Mouse (Mus musculus) kidney, postnatal 0 days (tissue): ENCODE measurements around the gene C1galt1. TPM values are rescaled to one million over a fixed set of nuclear protein-coding genes. Genes with fewer than 3 reads are reported as not detected.

Experiments used
- ATAC-seq: fragments of 200-750 bp; cut with Nextera tagmentation; replicated peaks from 2 replicates; pipeline ENCODE4 v1.8.0; 2017; ENCODE audit warnings: low read depth, moderate number of reproducible peaks, moderate TSS enrichment, moderate library complexity; ENCODE audit not compliant: low FRiP score
- DNase-seq: peaks from one replicate; pipeline ENCODE4 v3.0.0-alpha.2; 2016; ENCODE audit warnings: low spot score
- H3K27ac ChIP-seq: fragments of 300-500 bp; sonication (generic); 2 replicates; pipeline ENCODE4 v1.5.1; 2014; ENCODE audit warnings: mild to moderate bottlenecking
- H3K27me3 ChIP-seq: fragments of 300-500 bp; sonication (generic); 2 replicates; pipeline ENCODE4 v1.6.1; 2014; ENCODE audit warnings: low read length, mixed read lengths; ENCODE audit not compliant: insufficient read depth
- H3K36me3 ChIP-seq: fragments of 300-500 bp; sonication (generic); 2 replicates; pipeline ENCODE4 v1.6.1; 2014; ENCODE audit warnings: low read length, mixed read lengths; ENCODE audit not compliant: insufficient read depth
- H3K4me1 ChIP-seq: fragments of 300-500 bp; sonication (generic); replicated peaks from 2 replicates; pipeline ENCODE4 v1.6.1; 2014; ENCODE audit warnings: antibody characterized with exemption, low read length, mixed read lengths; ENCODE audit not compliant: insufficient read depth
- H3K4me2 ChIP-seq: fragments of 300-500 bp; sonication (generic); 2 replicates; pipeline ENCODE4 v1.6.1; 2014; ENCODE audit warnings: mild to moderate bottlenecking, low read length, moderate library complexity, mixed read lengths
- H3K4me3 ChIP-seq: fragments of 300-500 bp; sonication (generic); replicated peaks from 2 replicates; pipeline ENCODE4 v1.5.1; 2014; ENCODE audit warnings: low read depth, low read length
- H3K9ac ChIP-seq: fragments of 300-500 bp; sonication (generic); 2 replicates; pipeline ENCODE4 v1.6.1; 2014; ENCODE audit warnings: low read depth, low read length
- H3K9me3 ChIP-seq: fragments of 300-500 bp; sonication (generic); replicated peaks from 2 replicates; pipeline ENCODE4 v1.6.1; 2016; ENCODE audit warnings: low read length, inconsistent platforms, mixed read lengths
- CTCF ChIP-seq: IDR thresholded peaks from 2 replicates; pipeline ENCODE4 v1.5.1; 2016; ENCODE audit warnings: antibody characterized with exemption, low read depth, mild to moderate bottlenecking, moderate library complexity
- WGBS: fragments of 180-500 bp; shearing (Covaris S2); extraction: QIAGEN DNeasy Blood & Tissue Kit; methylation state at CpG from one replicate; pipeline ENCODE4 v1.1.7; 2014; 5-methylcytosine and 5-hydroxymethylcytosine counted together
- polyA plus RNA-seq: library from polyadenylated mRNA; unstranded; fragments of >200 nt; fragmentation: Nextera tagmentation; extraction: Ambion mirVana; gene quantifications from 2 replicates; pipeline ENCODE4 v1.2.1, GENCODE M21; 2015

C1galt1 gene
- polyA plus RNA-seq, 1 experiment from 2014 or later, result 5.3 TPM

GRCm38 (mm10) chr6:7857356-7858247 lies 13.0 kb downstream of the C1galt1 start:
- ATAC-seq, result no peak
- no peak for TF ChIP-seq CTCF
- Histone ChIP-seq H3K4me3 (no peak overlapping the region), H3K9ac (no peak overlapping the region), H3K27me3 (no peaks in the 10 kb centered on the region), H3K4me2 (no peak overlapping the region), H3K9me3 (no peaks in the 10 kb centered on the region), H3K27ac (no peak overlapping the region), H3K4me1 (0 out of 2 replicates have a peak, but pooled peaks cover 7% of the 10 kb centered on the region), H3K36me3 (no peaks in the 10 kb centered on the region)
- WGBS, result 64% methylated on average over 8 of the region's 8 CpGs
- DNase-seq, result no peak

- no peak for TF ChIP-seq CTCF
- no peak for DNase-seq
Measured at GRCm38 (mm10) chr6:7858586-7858985, 13.9 kb downstream of the C1galt1 start.

GRCm38 (mm10) chr6:7859161-7859560 lies 14.5 kb downstream of the C1galt1 start:
- no peaks in the 10 kb centered on the region for H3K9me3 ChIP-seq
- no peak for TF ChIP-seq CTCF
- 88% methylated on average over 3 of the region's 3 CpGs for WGBS
- DNase-seq (no peak), ATAC-seq (no peak)
- no peak overlapping the region for H3K27ac ChIP-seq
- H3K4me2 ChIP-seq, result no peak overlapping the region
- 0 out of 2 replicates have a peak, but pooled peaks cover 7% of the 10 kb centered on the region for H3K4me1 ChIP-seq
- 0 out of 2 replicates have a peak, but pooled peaks cover 2% of the 10 kb centered on the region for H3K36me3 ChIP-seq
- no peak overlapping the region for H3K4me3 ChIP-seq
- H3K27me3 ChIP-seq, result no peaks in the 10 kb centered on the region
- no peak overlapping the region for H3K9ac ChIP-seq

More at GRCm38 (mm10) chr6:7858586-7858985, 13.9 kb downstream of the C1galt1 start:
- H3K9ac ChIP-seq, result no peak overlapping the region
- 0 out of 2 replicates have a peak, but pooled peaks cover 7% of the 10 kb centered on the region for H3K4me1 ChIP-seq
- ATAC-seq, result no peak
- no peak overlapping the region for H3K27ac ChIP-seq
- no peaks in the 10 kb centered on the region for H3K9me3 ChIP-seq
- H3K4me2 ChIP-seq, result no peak overlapping the region
- H3K4me3 ChIP-seq, result no peak overlapping the region
- H3K36me3 ChIP-seq, result no peaks in the 10 kb centered on the region
- WGBS, result 74% methylated on average over 5 of the region's 5 CpGs
- H3K27me3 ChIP-seq, result no peaks in the 10 kb centered on the region

- Histone ChIP-seq H3K27me3 (no peaks in the 10 kb centered on the region), H3K4me1 (0 out of 2 replicates have a peak, but pooled peaks cover 6% of the 10 kb centered on the region), H3K9ac (no peak overlapping the region), H3K27ac (no peak overlapping the region), H3K4me2 (no peak overlapping the region), H3K36me3 (peaks cover 5% of the 10 kb centered on the region; the same call in 1 of the 2 replicates), H3K9me3 (no peaks in the 10 kb centered on the region), H3K4me3 (no peak overlapping the region)
- 51% methylated on average over 3 of the region's 3 CpGs for WGBS
- ATAC-seq, result no peak
- no peak for TF ChIP-seq CTCF
- DNase-seq, result no peak
Measured at GRCm38 (mm10) chr6:7861033-7861432, 16.4 kb downstream of the C1galt1 start.

GRCm38 (mm10) chr6:7863354-7863753 lies 18.7 kb downstream of the C1galt1 start:
- ATAC-seq (no peak), DNase-seq (no peak)
- TF ChIP-seq CTCF, result no peak
- H3K4me3 ChIP-seq, result no peak overlapping the region
- no peak overlapping the region for H3K27ac ChIP-seq
- no peaks in the 10 kb centered on the region for H3K27me3 ChIP-seq
- H3K4me1 ChIP-seq, result no peaks in the 10 kb centered on the region
- no peak overlapping the region for H3K4me2 ChIP-seq
- no peak overlapping the region for H3K9ac ChIP-seq
- H3K9me3 ChIP-seq, result no peaks in the 10 kb centered on the region
- 90% methylated on average over 4 of the region's 4 CpGs for WGBS
- H3K36me3 ChIP-seq, result peaks cover 5% of the 10 kb centered on the region; the same call in 1 of the 2 replicates

- no peak for TF ChIP-seq CTCF
- Histone ChIP-seq H3K27ac (no peak overlapping the region), H3K4me3 (no peak overlapping the region), H3K27me3 (no peaks in the 10 kb centered on the region), H3K4me2 (no peak overlapping the region), H3K36me3 (no peaks in the 10 kb centered on the region), H3K9me3 (no peaks in the 10 kb centered on the region), H3K4me1 (no peaks in the 10 kb centered on the region), H3K9ac (no peak overlapping the region)
- DNase-seq (no peak), ATAC-seq (no peak)
- WGBS, result 79% methylated on average over 5 of the region's 5 CpGs
Measured at GRCm38 (mm10) chr6:7876836-7877235, 32.2 kb downstream of the C1galt1 start.
